Mouse (Mus musculus) ovary, postnatal 14 days (tissue): ENCODE results near the gene Gm21985.
A peak's percentile ranks its signal among the peaks of the same experiment; 100 is the strongest.

Source experiments
- DNase-seq: peaks from one replicate; pipeline ENCODE4 v3.0.0; 2022; ENCODE audit warnings: low spot score

Gene Gm21985

GRCm38 (mm10) chr2:112332051-112332898, 66.2 kb downstream of the Gm21985 start:
- DNase-seq: no peak

DNA sequence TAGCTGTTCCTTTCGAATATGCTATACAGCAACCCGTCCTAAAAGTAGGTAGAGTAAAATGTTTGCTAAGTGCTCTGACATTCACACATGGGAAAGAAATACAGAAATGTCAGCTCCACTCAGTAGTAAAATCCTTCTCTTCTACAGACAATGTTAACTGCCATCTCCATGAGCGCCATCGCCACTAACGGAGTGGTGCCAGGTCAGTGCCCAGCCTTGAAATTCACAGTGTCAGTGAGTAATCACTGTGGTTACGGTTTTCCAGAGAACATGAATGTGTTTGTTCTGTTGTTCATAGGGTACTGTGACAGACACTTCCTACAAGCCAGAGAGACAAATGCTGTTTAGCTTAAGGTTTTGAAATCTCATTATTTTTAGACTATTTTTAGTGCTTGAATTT, 71.1 kb downstream of the Gm21985 start:
- DNase-seq: no peak

DNA sequence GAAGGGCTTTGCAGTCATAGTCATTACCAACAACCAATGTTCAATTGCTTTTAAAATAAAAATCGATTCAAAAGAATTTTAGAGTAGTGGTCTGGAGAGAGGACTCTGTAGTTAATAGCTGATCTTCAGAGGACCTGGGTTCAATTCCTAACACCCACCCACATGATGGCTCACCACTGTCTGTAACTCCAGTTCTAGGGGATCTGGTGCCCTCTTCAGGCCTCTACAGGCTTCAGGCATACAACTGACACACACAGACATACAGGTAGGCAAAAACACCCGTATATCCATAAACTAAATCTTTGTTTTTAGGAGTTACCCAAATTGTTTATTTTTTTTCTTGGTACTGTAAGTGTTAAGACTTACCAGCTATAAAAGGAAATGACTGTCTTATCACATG, 73.6 kb downstream of the Gm21985 start:
- DNase-seq: no peak

DNA sequence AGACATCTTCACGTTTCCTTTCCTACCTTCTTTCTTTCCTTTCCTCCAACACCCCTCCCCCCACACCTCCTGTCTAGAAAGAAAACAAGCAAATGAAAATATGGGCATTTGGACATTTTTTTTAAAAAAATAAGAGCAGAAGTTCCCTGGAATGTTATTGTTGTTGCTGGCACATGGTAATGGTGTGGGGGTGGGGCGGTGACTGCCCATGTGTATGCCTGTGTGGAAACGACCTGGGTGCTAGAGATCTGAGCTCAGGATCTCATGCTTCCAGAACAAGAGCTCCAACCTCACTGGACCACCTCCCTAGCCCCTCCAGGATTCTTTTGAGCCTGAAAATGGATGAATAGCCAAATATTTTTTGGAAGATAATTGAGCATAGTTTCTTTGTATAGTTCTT, 75.0 kb downstream of the Gm21985 start:
- no peak for DNase-seq

DNA sequence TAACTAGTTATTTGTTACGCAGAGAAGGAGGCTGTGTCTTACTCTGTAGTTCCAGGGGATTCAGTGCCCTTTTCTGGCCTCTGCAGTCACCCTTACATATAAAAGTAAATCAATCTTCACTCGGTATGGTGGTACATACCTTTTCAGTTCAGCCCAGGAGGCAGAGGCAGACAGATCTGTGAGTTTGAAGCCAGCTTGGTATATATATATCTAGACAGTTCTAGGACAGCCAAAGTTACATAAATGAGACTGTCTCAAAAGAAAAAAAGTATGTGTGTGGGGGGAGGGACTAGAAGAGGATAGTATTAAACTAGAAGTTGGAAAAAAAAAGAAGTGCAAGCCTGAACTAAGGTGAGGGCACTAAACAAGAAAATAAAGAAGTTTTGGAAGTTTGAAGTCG, 82.1 kb downstream of the Gm21985 start:
- DNase-seq: no peak

DNA sequence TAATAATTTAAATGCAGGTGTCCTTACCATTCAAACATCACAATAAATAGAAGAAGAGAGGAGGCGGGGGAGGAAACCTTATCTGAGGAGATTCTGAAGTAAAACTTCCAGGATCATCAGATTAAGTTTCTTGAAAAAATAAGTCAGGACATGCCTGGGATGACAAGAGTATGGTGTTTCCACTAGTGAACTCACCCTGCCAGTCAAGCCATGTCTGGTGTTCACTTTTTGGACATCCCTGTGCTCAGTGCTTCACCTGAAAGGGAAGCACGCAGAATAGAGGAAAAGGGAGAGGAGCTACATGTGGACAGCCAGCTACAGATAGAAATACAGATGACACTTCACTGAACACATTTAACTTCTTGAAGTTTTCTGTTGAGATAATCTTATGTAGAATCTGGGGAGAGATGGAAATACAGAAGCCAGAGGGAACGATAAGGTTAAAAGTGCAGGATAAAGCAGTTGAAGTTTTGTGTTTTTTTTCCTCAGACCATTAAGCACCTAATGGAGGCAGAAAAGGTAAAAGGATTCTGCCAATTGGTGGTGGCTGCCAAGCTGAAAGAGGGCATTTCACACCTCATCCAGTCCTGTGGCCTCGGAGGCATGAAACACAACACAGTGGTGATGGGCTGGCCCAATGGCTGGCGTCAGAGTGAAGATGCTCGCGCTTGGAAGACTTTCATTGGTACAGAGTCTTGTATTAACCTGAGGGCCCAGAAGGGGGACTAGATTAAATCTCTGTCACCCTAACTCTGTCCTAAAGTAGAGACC, 87.8 kb downstream of the Gm21985 start:
- no peak for DNase-seq

GRCm38 (mm10) chr2:112359611-112360010, 93.5 kb downstream of the Gm21985 start:
- DNase-seq: no peak

DNA sequence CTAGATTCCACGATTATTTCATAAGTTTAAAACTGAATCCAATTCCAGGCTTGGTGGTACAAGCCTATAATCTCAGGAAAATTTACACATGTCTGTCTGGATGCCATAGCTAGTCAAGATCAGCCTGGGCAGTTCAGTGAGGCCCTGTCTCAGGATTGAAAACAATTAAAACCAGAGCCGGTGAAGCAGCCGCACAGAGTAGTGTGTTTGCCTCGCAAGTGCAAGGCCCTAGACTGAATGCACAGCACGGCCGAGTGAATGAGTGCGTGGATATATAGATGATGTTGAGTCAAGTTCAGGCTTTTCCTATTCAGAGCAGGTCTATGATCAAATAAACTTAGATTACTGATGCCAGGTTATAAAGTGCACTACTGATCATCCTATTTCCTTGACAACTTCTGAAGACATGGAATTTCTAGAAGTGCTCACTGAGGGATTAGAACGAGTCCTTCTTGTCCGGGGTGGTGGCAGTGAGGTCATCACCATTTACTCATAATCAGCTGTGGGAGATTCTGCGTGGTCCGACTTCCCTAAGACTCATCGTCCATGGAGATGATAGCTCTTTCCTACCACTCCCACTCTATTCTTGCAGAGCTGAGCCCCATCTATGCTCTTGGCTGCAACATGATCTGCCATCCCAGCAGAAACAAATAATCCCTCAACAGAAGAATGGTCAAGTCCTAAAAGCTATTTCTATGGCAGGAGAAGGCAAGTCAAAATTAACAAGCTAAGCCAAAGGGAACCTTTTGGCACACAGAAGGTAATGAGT, 94.1 kb downstream of the Gm21985 start:
- no peak for DNase-seq

DNA sequence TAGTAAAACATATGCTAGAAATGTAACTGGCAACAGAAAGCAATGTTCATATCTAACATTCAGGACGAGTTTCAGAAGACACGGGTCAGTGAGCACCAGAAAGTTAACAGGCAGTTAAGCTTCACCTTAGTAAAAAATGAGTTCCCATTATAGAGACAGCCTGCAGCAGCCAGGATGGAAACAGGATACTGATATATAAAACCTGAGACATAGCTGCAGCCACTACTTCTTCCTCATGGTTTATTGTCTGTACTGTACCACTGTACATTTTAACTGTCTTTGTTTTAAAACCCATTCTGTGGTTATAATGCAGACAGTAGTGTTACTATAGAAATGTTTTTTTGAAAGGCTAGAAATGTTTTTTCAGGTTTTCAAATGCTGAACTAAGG, 94.7 kb downstream of the Gm21985 start:
- DNase-seq: no peak

DNA sequence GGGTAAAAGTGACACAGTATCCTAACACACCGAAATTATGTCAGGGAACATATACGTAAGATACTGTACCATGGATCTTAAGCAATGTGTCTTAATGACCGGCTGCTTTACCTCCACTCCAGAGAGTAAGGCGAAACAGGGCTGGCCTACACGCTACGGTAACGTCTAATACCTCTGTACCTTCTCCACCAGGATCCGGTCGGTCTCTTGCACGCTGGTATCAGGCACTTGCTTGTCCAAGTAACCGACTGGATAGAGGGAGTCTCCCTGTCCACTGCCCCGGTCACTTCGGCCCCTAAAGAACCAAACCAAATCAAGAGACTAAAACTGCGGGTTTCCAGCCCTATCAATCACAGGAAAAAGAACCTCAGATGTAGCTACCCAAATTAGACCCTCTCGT, 101.1 kb downstream of the Gm21985 start:
- DNase-seq: no peak

DNA sequence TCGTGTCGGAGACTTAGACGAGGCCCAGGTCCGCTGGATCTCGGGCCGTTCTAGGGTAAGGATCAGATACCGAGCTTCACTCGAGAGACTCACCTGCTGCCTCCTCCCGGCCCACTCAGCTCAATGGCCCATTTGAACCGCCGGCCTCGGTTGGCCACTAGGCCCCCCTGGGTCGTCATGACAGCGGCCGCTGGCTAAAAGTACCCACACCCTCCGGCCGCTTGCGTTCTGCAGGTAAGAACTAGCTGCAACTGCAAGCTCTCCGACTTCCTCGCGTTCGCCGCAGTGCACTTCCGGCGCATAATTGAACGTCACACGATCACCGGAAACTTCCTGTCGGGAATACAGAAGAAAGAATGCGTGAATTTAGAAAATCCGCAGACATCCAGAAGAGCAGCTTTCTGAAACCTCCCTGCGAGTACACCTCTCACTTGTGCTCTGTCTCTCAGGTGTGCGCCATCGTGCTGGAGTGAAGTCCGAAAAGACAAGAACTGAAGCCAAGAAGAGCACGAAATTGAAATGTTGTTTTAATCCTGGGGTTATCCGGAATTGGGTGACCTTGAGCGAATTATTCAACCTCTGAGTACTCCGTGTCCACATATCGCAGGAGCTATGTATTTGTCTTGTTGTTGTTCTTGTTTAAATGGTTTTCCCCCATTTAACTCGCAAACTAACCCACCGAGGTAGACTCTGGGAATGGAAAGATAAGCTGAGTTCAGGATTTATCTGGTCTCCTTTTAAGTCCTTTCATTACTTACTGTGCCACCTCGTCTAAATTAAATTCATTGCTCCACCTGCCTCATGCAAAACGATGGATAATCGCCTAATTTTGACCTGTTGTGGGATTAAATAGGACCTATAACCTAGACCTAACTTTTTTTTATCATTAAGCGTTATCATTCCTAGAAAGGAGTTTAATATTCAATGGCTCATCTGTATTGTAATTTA, 101.9 kb downstream of the Gm21985 start, which contains the start of gene Emc4:
Emc4 (minus strand) TSS at position 302 of the 948 bp plus-strand sequence.
- DNase-seq: peak; percentile 89

GRCm38 (mm10) chr2:112369941-112370340, 103.8 kb downstream of the Gm21985 start:
- peak; percentile 6 for DNase-seq

DNA sequence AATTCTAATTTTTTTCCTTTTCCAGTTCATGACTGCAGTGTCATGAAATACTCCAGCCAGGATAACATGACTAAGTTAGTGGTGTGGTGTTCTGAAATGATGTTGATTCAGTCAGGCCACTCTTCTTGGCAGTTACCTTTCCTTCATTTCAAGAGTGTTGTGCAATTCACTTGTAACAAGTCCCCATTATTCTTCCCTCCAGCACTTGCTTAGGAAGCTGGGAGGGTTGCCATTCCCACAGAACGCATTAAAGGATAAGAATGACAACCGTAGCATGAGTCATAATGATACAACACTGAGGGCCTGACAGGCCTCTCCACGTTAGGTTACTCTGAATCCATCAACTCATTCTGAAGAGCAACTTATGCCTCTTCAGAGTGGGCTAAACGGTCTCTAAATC, 107.0 kb downstream of the Gm21985 start:
- no peak for DNase-seq

- no peak for DNase-seq
Measured at GRCm38 (mm10) chr2:112374610-112375009, 108.5 kb downstream of the Gm21985 start.

- peak; percentile 92 for DNase-seq
Measured at GRCm38 (mm10) chr2:112378973-112379898, 113.1 kb downstream of the Gm21985 start, which contains the start of gene Katnbl1. Gene Katnbl1, plus strand, starts transcription at chr2:112379211.

- no peak for DNase-seq
Measured at GRCm38 (mm10) chr2:112380131-112380530, 114.0 kb downstream of the Gm21985 start.

DNA sequence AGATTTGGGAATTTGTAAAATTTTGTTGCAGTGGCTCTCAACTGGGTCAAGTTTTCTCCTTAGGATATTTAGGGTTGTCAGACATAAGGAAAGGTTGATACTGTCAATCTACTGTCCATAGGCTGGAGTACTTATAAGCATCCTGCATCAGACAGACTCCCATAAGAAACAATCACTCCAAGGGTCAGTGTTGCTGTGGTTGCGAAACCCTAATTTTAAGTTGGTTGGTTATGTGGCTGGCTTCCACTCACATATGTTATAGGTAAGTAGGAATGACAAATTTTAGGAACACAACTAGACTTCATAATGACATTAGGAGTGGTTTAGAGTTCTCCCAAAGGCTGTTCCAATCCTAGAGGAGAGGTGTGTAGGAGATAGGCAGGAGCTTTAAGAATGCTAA, 115.1 kb downstream of the Gm21985 start:
- no peak for DNase-seq

- DNase-seq: no peak
Measured at GRCm38 (mm10) chr2:112390843-112391242, 124.7 kb downstream of the Gm21985 start.

DNA sequence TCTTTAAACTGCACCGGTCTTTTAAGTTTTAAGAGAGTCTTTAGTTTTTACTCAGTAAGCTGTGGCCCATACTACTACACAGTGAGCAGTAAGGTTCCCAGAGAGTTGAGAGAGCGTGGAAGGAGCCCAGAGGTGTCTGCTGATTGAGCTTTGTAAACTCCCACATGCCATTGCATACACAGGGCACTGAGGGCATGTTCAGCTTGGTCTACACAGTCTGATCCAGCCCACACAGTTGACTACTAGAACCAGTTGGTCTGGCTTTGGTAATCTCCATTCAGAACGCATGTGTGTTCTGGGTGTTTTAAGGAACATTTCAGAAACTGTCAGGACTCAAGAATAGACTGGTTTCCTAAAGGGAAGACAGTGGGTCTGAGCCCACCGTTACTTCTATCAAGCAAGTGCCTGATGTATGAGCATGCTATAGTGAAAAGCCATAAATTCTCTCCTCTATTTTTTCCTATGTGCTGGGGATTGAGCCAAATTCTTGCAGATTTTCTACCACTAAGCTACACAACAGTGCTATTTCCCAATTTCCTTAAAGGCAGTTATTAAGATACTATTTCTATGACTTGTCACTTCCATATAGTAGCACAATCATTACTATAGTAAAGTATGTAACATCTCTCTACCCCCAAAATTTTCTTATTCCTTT, 125.4 kb downstream of the Gm21985 start:
- no peak for DNase-seq

DNA sequence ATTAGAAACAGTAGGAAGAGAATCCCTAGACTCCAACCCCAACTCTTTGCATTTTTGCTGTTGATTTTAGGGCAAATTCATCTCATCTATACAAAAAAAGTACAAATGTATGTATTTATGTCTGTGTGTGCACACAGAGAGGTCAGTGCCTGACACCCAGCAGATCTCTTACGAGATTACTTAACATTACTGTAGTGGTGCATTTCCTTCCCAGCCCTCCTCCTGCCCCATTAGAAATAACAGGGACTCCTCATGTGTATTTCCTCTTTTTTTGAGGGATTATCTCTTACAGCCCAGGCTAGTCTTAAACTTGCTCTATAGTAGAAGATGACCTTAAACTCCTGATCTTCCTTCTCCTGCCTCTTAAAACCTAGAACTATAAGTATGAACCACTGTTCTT, 126.6 kb downstream of the Gm21985 start:
- no peak for DNase-seq
